Mouse (Mus musculus) cortical plate, adult 2 months (tissue): ENCODE measurements around the gene Pgs1. TPM values are rescaled to one million over a fixed set of nuclear protein-coding genes. Genes with fewer than 3 reads are reported as not detected.

ENCODE experiments used
- H3K27ac ChIP-seq: fragments of 200-500 bp; 2 replicates; pipeline ENCODE4 v1.5.1; 2012; ENCODE audit warnings: low read length, control low read depth, inconsistent platforms; ENCODE audit not compliant: insufficient read depth
- H3K4me1 ChIP-seq: fragments of 200-500 bp; 2 replicates; pipeline ENCODE4 v1.6.1; 2011; ENCODE audit warnings: low read length; ENCODE audit not compliant: control insufficient read depth, insufficient read depth
- H3K4me3 ChIP-seq: fragments of 200-500 bp; 2 replicates; pipeline ENCODE4 v1.5.1; 2011; ENCODE audit warnings: mild to moderate bottlenecking, low read length, control low read depth; ENCODE audit not compliant: insufficient read depth
- CTCF ChIP-seq: fragments of 200-500 bp; IDR thresholded peaks from 2 replicates; pipeline ENCODE4 v1.5.1; 2011; ENCODE audit warnings: mild to moderate bottlenecking, control low read depth, low read length; ENCODE audit not compliant: insufficient read depth; ENCODE audit errors: extremely low read depth
- POLR2A ChIP-seq: fragments of 200-500 bp; IDR thresholded peaks from 2 replicates; pipeline ENCODE4 v1.6.1; 2011; ENCODE audit warnings: mild to moderate bottlenecking, low read length, control low read depth; ENCODE audit not compliant: insufficient read depth; ENCODE audit errors: extremely low read depth
- polyA plus RNA-seq: library from polyadenylated mRNA; depleted of rRNA; stranded (reverse); fragments of >200 nt; gene quantifications from 2 replicates; pipeline ENCODE4 v1.2.3, GENCODE M21; 2012

The Pgs1 gene
- polyA plus RNA-seq, 1 experiment: 81.6 TPM

GRCm38 (mm10) chr11:118008843-118009242, 22.8 kb downstream of the Pgs1 start:
- Histone ChIP-seq H3K4me3 (no peak overlapping the region), H3K27ac (no peak overlapping the region), H3K4me1 (peaks cover 10% of the 10 kb centered on the region)
- TF ChIP-seq CTCF (no peak), POLR2A (no peak)

- Histone ChIP-seq H3K4me1 (peaks cover 10% of the 10 kb centered on the region), H3K4me3 (no peak overlapping the region), H3K27ac (no peak overlapping the region)
- TF ChIP-seq CTCF: no peak
- no peak for TF ChIP-seq POLR2A
These were observed 23.9 kb downstream of the Pgs1 start for GRCm38 (mm10) chr11:118009865-118010571.

- no peak overlapping the region for H3K4me3 ChIP-seq
These were observed 26.5 kb downstream of the Pgs1 start for GRCm38 (mm10) chr11:118012595-118012994.

GRCm38 (mm10) chr11:118013339-118013738, 27.2 kb downstream of the Pgs1 start:
- Histone ChIP-seq H3K4me3 (no peak overlapping the region), H3K27ac (no peak overlapping the region), H3K4me1 (peaks cover 7% of the 10 kb centered on the region)
- no peak for TF ChIP-seq CTCF
- TF ChIP-seq POLR2A: no peak

More at GRCm38 (mm10) chr11:118012595-118012994, 26.5 kb downstream of the Pgs1 start:
- no peak for TF ChIP-seq CTCF
- no peak for TF ChIP-seq POLR2A
- Histone ChIP-seq H3K27ac (no peak overlapping the region), H3K4me1 (peaks cover 9% of the 10 kb centered on the region)

- TF ChIP-seq CTCF (no peak), POLR2A (no peak)
- no peak overlapping the region for H3K4me3 ChIP-seq
- no peak overlapping the region for H3K27ac ChIP-seq
- no peaks in the 10 kb centered on the region; the same call in 1 of the 2 replicates for H3K4me1 ChIP-seq
These were observed 28.4 kb downstream of the Pgs1 start for GRCm38 (mm10) chr11:118014391-118014995.

GRCm38 (mm10) chr11:118015381-118016145, 29.5 kb downstream of the Pgs1 start:
- TF ChIP-seq CTCF (no peak), POLR2A (no peak)
- Histone ChIP-seq H3K4me3 (no peak overlapping the region), H3K4me1 (no peaks in the 10 kb centered on the region), H3K27ac (no peak overlapping the region)

- no peak overlapping the region for H3K27ac ChIP-seq
- no peaks in the 10 kb centered on the region for H3K4me1 ChIP-seq
- no peak overlapping the region for H3K4me3 ChIP-seq
- TF ChIP-seq POLR2A: no peak
- no peak for TF ChIP-seq CTCF
These were observed 32.2 kb downstream of the Pgs1 start for GRCm38 (mm10) chr11:118018328-118018727.

- Histone ChIP-seq H3K4me1 (no peaks in the 10 kb centered on the region), H3K4me3 (no peak overlapping the region), H3K27ac (no peak overlapping the region)
- no peak for TF ChIP-seq POLR2A
- peak; percentile 96 for TF ChIP-seq CTCF
These were observed 35.7 kb downstream of the Pgs1 start for GRCm38 (mm10) chr11:118021806-118022205.

GRCm38 (mm10) chr11:118023475-118023874, 37.4 kb downstream of the Pgs1 start:
- Histone ChIP-seq H3K4me1 (no peaks in the 10 kb centered on the region), H3K27ac (no peak overlapping the region), H3K4me3 (no peak overlapping the region)
- TF ChIP-seq CTCF (no peak), POLR2A (no peak)
